Mouse (Mus musculus): Measurements from ENCODE around the gene Tulp2.

Tulp2 gene

GRCm38 (mm10) chr7:45481374-45481927 is at the start of gene Tulp2:
Gene Tulp2 (plus strand): TSS chr7:45481877.
- peak; percentile 80 for DNase-seq

- no peak for DNase-seq
These were observed 47.9 kb upstream of the Tulp2 start for GRCm38 (mm10) chr7:45433835-45434202.

- DNase-seq = peak; percentile 99
These were observed 47.3 kb upstream of the Tulp2 start, which contains the start of gene Gys1 for GRCm38 (mm10) chr7:45434203-45435015. Gene Gys1 (plus strand): TSS chr7:45434844.

GRCm38 (mm10) chr7:45435038-45435437 is 46.6 kb upstream of the Tulp2 start:
- DNase-seq = peak; percentile 48

- DNase-seq = no peak
These were observed 45.2 kb upstream of the Tulp2 start for GRCm38 (mm10) chr7:45436444-45436843.

- DNase-seq = peak; percentile 64
These were observed 44.6 kb upstream of the Tulp2 start for GRCm38 (mm10) chr7:45437046-45437445.

GRCm38 (mm10) chr7:45437521-45438276 is 44.0 kb upstream of the Tulp2 start, which contains the start of gene Ruvbl2:
Gene Ruvbl2 (minus strand): TSS chr7:45438096.
- peak; percentile 29 for DNase-seq

- no peak for DNase-seq
These were observed 37.9 kb upstream of the Tulp2 start for GRCm38 (mm10) chr7:45443526-45444420.

GRCm38 (mm10) chr7:45446589-45446988 is 35.1 kb upstream of the Tulp2 start:
- no peak for DNase-seq

- DNase-seq = peak; percentile 58
These were observed 34.2 kb upstream of the Tulp2 start for GRCm38 (mm10) chr7:45447325-45447990.

- no peak for DNase-seq
These were observed 31.7 kb upstream of the Tulp2 start for GRCm38 (mm10) chr7:45449974-45450373.

- DNase-seq = peak; percentile 89
These were observed 30.2 kb upstream of the Tulp2 start for GRCm38 (mm10) chr7:45451344-45451982.

- DNase-seq = no peak
These were observed 26.7 kb upstream of the Tulp2 start for GRCm38 (mm10) chr7:45454971-45455370.

GRCm38 (mm10) chr7:45455932-45456696 is 25.6 kb upstream of the Tulp2 start:
- no peak for DNase-seq

GRCm38 (mm10) chr7:45456721-45457203 is 24.9 kb upstream of the Tulp2 start:
- no peak for DNase-seq

- no peak for DNase-seq
These were observed 24.2 kb upstream of the Tulp2 start for GRCm38 (mm10) chr7:45457204-45458060.

GRCm38 (mm10) chr7:45458748-45459563 is 22.7 kb upstream of the Tulp2 start:
- peak; percentile 90 for DNase-seq

- DNase-seq = peak; percentile 99
These were observed 22.0 kb upstream of the Tulp2 start, which contains the start of gene Ftl1 for GRCm38 (mm10) chr7:45459564-45460140. Gene Ftl1 (minus strand): TSS chr7:45459884.

Measured in embryo, embryonic 11 days (tissue).